Comparison of ENCODE assay signal across 18 mouse cellular contexts in genomic region chr5:53454706-53455105, GRCm38 (mm10). TPM values are rescaled to one million over a fixed set of nuclear protein-coding genes. Genes with fewer than 3 reads are reported as not detected.
DNase-seq lines count a peak whose midpoint lies in the region; ATAC-seq lines count a peak whose summit lies in the region.
"Had no signal": no experiment of that assay in that cellular context is flagged by ENCODE, and none has a peak within 500 bp of the region (broad histone marks: within the 10 kb centered on the region; RNA-seq: fewer than 3 reads in every experiment).

No protein-coding gene starts in this region.

- H3K4me2 ChIP-seq in liver, embryonic 12.5 days: no peak overlapping the region
- H3K4me2 ChIP-seq in kidney, embryonic 15.5 days: no peak overlapping the region
- H3K4me2 ChIP-seq: embryonic facial prominence, embryonic 15.5 days; forebrain, embryonic 13.5 days; midbrain, embryonic 12.5 days had no signal

- peak; percentile 41 for DNase-seq in gastrocnemius, postnatal 25 days
- DNase-seq in gastrocnemius, postnatal 4 days (ENCODE audit: low spot score in 2 of 2): no peak
- peak; percentile 28 to 35 for DNase-seq in right cerebral cortex, postnatal 10 days (ENCODE audit: low spot score in 2 of 2)
- no peak for DNase-seq in right cerebral cortex, adult 18-20 months
- DNase-seq in layer of hippocampus, adult 9-11 months: peak; percentile 57
- no peak for DNase-seq in c-Kit-positive CD71-positive TER-119-positive erythroid progenitor cells, embryonic 14.5 days (ENCODE audit: low spot score)
- DNase-seq: adrenal gland, adult 2 months; B cell, adult 2 months; kidney, adult 11 months; kidney, postnatal 25 days; lung, adult 18-20 months; thymus, postnatal 14 days had no signal

- no peaks in the 10 kb centered on the region for H3K9me3 ChIP-seq in liver, embryonic 12.5 days (replicated peaks)
- no peaks in the 10 kb centered on the region for H3K9me3 ChIP-seq in kidney, embryonic 15.5 days (replicated peaks)
- H3K9me3 ChIP-seq: embryonic facial prominence, embryonic 15.5 days; forebrain, embryonic 13.5 days; hindbrain, embryonic 10.5 days; midbrain, embryonic 12.5 days had no signal

- no peak overlapping the region for H3K4me3 ChIP-seq in liver, embryonic 12.5 days
- H3K4me3 ChIP-seq in kidney, embryonic 15.5 days (replicated peaks): no peak overlapping the region
- H3K4me3 ChIP-seq: embryonic facial prominence, embryonic 15.5 days; forebrain, embryonic 13.5 days; hindbrain, embryonic 10.5 days; midbrain, embryonic 12.5 days had no signal

- no peaks in the 10 kb centered on the region for H3K36me3 ChIP-seq in liver, embryonic 12.5 days
- no peaks in the 10 kb centered on the region for H3K36me3 ChIP-seq in kidney, embryonic 15.5 days
- H3K36me3 ChIP-seq: embryonic facial prominence, embryonic 15.5 days; hindbrain, embryonic 10.5 days; midbrain, embryonic 12.5 days had no signal

- ATAC-seq in liver, embryonic 12.5 days: no peak
- ATAC-seq in kidney, embryonic 15.5 days (replicated peaks; ENCODE audit: low FRiP score): no peak
- ATAC-seq: forebrain, embryonic 13.5 days had no signal

- no peaks in the 10 kb centered on the region for H3K27me3 ChIP-seq in liver, embryonic 12.5 days (replicated peaks)
- H3K27me3 ChIP-seq in kidney, embryonic 15.5 days: no peaks in the 10 kb centered on the region
- H3K27me3 ChIP-seq: embryonic facial prominence, embryonic 15.5 days; forebrain, embryonic 13.5 days; midbrain, embryonic 12.5 days had no signal

- no peaks in the 10 kb centered on the region for H3K4me1 ChIP-seq in liver, embryonic 12.5 days
- peaks cover 8% of the 10 kb centered on the region; the same call in 1 of the 2 replicates for H3K4me1 ChIP-seq in kidney, embryonic 15.5 days
- H3K4me1 ChIP-seq: forebrain, embryonic 13.5 days; midbrain, embryonic 12.5 days had no signal

- no peak overlapping the region for H3K9ac ChIP-seq in liver, embryonic 12.5 days
- no peak overlapping the region for H3K9ac ChIP-seq in kidney, embryonic 15.5 days
- H3K9ac ChIP-seq: embryonic facial prominence, embryonic 15.5 days; forebrain, embryonic 13.5 days; midbrain, embryonic 12.5 days had no signal

- 66% methylated on average over 9 of the region's 9 CpGs for whole genome bisulfite sequencing in liver, embryonic 12.5 days (ENCODE audit: insufficient replicate concordance)
- 80% methylated on average over 9 of the region's 9 CpGs for WGBS in kidney, embryonic 15.5 days

- no peak overlapping the region for H3K27ac ChIP-seq in liver, embryonic 12.5 days
- no peak overlapping the region for H3K27ac ChIP-seq in kidney, embryonic 15.5 days
- H3K27ac ChIP-seq: embryonic facial prominence, embryonic 15.5 days; forebrain, embryonic 13.5 days; hindbrain, embryonic 10.5 days; midbrain, embryonic 12.5 days had no signal

RNA-seq across cellular contexts. Expression of gene Rbpj, which starts 11.2 kb away (rescaled TPM):
- 10 to 100 TPM; 18.5 to 21.8 TPM for total RNA-seq in gastrocnemius, postnatal 25 days (2021)
- total RNA-seq in gastrocnemius, postnatal 4 days (2021): 10 to 100 TPM; 56.5 to 69.8 TPM
- 14.4 and 14.7 TPM in 2 replicates for polyA plus RNA-seq in liver, embryonic 12.5 days (2016; fragmentation: Nextera tagmentation; extraction: Ambion mirVana)
- polyA plus RNA-seq in kidney, embryonic 15.5 days (2015; fragmentation: Nextera tagmentation; extraction: Ambion mirVana): 33.1 and 36.7 TPM in 2 replicates

Comparison
In these comparisons a context has a peak if more than half of its experiments do, and no peak if none do; other contexts are left out.
1. DNase-seq: peak in gastrocnemius, postnatal 25 days (single experiment), right cerebral cortex, postnatal 10 days (2 of 2) and layer of hippocampus, adult 9-11 months (single experiment); none in gastrocnemius, postnatal 4 days (0 of 2), right cerebral cortex, adult 18-20 months (single experiment) and c-Kit-positive CD71-positive TER-119-positive erythroid progenitor cells, embryonic 14.5 days (single experiment).